Mouse (Mus musculus): ENCODE measurements around the gene Commd9.

Commd9 gene

GRCm38 (mm10) chr2:101909326-101910080 is 23.5 kb downstream of the Commd9 start:
- DNase-seq: peak; percentile 91

GRCm38 (mm10) chr2:101918518-101918917 is 32.5 kb downstream of the Commd9 start:
- DNase-seq: no peak

- DNase-seq: no peak
Observed at GRCm38 (mm10) chr2:101920136-101920554, 34.1 kb downstream of the Commd9 start.

- no peak for DNase-seq
Observed at GRCm38 (mm10) chr2:101922302-101922701, 36.3 kb downstream of the Commd9 start.

GRCm38 (mm10) chr2:101923181-101923580 is 37.1 kb downstream of the Commd9 start:
- DNase-seq: no peak

DNA sequence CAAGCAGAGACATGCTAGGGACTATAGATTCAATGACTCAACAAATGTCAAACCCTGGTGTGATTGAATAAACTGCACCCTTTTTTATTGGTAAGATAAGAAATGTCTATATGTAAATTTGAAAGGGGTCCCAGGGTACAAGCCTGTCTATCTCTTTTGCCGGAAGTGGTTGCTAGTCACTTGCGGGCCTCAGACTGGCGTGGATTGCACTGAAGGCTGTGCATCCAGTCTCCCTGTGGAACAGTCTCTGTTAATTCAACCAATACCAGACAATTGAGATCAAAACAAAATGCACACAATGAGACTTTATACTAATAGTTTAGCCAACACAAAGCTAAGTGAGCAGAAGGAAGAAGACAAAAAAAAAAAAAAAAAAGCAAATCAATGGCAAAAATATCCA is 39.1 kb downstream of the Commd9 start:
- no peak for DNase-seq

DNA sequence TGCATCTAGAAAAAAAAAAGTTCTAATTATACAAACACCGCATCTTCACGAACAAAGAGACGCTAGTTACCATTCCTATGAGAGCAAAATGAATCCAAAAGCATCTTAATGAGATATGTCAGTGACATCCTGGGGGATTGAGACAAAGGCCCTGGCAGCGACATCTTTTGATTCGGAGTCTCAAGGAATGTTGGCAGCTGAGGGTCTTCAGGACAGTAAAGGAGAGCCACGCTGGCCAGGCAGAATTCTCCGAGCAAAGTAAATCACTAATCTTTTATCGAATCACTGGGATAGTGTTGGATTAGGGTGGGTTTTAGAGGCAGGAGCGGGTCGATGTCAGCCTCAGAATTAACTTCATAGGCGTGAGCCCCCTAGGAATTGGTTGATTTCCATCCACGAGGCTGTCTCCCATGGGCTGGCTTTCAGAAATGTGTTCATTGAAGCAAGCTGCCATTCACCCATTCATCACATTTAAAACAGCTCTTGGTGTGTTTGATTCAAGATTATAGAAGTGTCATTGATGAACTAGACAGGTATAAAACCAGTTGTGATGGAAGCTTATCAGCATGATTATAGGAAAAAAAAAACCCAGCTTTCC is 39.6 kb downstream of the Commd9 start:
- no peak for DNase-seq

DNA sequence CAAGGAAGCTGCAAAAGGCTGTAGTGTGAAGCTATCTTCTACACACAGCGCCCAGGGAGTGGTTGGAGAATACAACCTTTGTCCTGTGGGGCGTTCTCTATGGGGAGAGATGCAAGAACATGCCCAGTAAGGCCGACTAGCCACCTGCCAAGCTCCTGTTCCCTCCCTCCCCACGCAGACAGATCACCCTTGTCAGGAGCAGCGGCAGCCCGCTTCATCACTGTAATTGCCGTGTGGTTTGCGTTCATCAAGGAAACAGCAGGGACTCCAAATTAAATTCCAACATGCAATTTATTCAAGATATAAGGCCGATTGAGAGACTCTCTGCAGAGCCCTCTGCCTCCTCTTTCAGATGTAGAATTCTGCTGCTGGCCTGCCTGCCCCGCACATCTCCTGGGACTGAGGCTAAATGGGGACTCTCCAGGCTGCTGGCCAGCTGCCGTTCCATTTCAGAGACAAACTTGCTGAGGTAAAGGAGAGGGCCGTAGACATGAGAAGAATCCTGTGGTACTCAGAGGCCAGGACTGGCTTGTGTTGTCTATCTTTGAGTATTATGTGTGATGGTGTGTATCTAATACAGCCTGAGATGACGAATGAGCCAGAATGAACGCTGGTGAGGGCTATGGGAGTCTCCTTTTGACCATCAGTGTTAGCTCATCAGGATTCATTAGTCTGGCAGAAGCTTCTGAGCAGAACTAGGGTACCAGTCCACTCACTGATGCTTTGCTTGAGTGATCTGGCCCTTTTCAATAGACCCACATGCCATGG is 46.3 kb downstream of the Commd9 start:
- DNase-seq: peak; percentile 66

DNA sequence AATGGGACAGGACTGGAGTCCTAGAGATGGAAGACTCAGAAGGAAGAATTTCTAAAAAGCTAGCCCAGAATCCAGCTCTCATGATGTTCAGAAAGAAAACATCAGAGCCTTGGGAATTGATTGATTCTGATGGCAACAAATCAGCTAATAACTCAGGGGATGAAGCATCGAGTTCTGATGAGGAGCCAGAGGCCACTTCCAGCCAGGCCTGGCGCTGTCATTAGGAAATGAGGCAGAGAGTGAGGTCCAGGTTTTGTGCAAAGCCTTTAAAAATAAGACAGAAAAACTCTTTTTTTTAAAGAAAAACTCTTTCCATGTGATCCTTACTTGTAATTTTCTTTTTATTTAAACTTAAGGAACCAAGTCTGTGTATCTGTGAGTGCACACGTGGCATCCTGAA is 47.3 kb downstream of the Commd9 start:
- DNase-seq: no peak

- no peak for DNase-seq
Observed at GRCm38 (mm10) chr2:101935006-101935405, 49.0 kb downstream of the Commd9 start.

DNA sequence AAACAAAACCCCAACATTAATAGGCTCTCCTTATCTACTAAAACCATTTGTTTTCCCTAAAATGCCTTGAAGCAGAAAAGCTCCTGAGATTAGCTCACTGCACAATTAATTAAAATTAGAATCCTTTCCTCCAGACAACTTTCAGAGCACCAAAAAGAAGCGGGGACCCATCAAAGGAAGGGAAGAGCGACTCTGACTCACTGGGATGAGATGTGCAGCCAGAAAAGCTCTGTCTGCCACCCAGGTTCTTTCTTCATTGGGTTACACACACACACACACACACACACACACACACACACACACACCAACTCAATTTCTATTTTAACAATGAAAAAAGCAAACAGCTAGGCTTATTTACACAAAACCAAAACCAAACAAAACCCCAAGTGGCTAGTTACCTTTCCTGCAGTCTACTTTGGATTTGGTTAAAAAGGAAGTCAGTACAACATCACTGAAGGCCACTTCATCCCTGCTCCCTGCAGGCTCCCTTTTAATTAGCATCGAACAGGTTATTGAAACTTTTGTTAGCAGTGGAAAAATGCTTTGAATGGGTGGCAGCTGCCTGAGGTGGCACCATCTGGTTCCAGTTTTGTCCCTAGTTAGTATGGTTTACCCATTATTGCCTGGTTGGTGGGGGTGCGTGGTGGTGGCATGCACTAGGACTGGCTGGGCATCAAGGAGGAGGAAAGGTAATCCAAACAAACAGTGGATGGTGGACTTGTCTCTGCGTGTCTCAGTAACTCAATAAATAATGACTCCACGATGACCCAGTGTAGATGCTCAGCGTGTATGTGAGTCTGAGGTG is 64.9 kb downstream of the Commd9 start:
- DNase-seq: no peak
